8 mouse cellular contexts compared by ENCODE assay signal in genomic region chr7:109985661-109986132, GRCm38 (mm10). TPM values are rescaled to one million over a fixed set of nuclear protein-coding genes. Genes with fewer than 3 reads are reported as not detected.
DNase-seq lines count a peak whose midpoint lies in the region; ATAC-seq and TF ChIP-seq lines count a peak whose summit lies in the region.

No protein-coding gene starts in this region.

- DNase-seq in lung, adult 2 months: peak; percentile 30
- DNase-seq in lung, postnatal 25 days (ENCODE audit: low spot score): no peak
- peak; percentile 35 for DNase-seq in T-cell, adult 2 months (ENCODE audit: low spot score)
- DNase-seq in forebrain, embryonic 11.5 days (ENCODE audit: low spot score): no peak
- DNase-seq in adrenal gland, postnatal 36 days: no peak
- no peak for DNase-seq in urinary bladder, adult 2 months (ENCODE audit: low spot score)

- no peak for TF ChIP-seq CTCF in lung, adult 2 months (IDR thresholded peaks at IDR 0.05; ENCODE audit: insufficient read depth, low read length)

- ATAC-seq in forebrain, embryonic 11.5 days (replicated peaks; ENCODE audit: low FRiP score): no peak; the same call in 1 of the 2 replicates
- ATAC-seq in liver, embryonic 12.5 days: peak; percentile 33
- ATAC-seq in neural tube, embryonic 15.5 days (ENCODE audit: low FRiP score): peak; percentile 56

- no peak for TF ChIP-seq POLR2A in lung, adult 2 months (IDR thresholded peaks at IDR 0.05; ENCODE audit: borderline replicate concordance, extremely low read depth, low read depth, low read length)

- WGBS in lung, adult 2 months: under 1% methylated on average over 27 of the region's 27 CpGs
- under 1% methylated on average over 27 of the region's 27 CpGs for WGBS in forebrain, embryonic 11.5 days
- WGBS in liver, embryonic 12.5 days (ENCODE audit: insufficient replicate concordance): under 1% methylated on average over 27 of the region's 27 CpGs
- WGBS in neural tube, embryonic 15.5 days: under 1% methylated on average over 27 of the region's 27 CpGs

- peak overlapping the region; percentile 90 for H3K4me3 ChIP-seq in lung, adult 2 months (replicated peaks; ENCODE audit: extremely low read depth, low read depth, low read length)
- peak overlapping the region; percentile 60 for H3K4me3 ChIP-seq in forebrain, embryonic 11.5 days (ENCODE audit: low read depth, low read length)
- peak overlapping the region; percentile 71 for H3K4me3 ChIP-seq in liver, embryonic 12.5 days
- H3K4me3 ChIP-seq in neural tube, embryonic 15.5 days (replicated peaks): peak overlapping the region; percentile 60

- no peaks in the 10 kb centered on the region for H3K9me3 ChIP-seq in forebrain, embryonic 11.5 days (ENCODE audit: control insufficient read depth, low read length)
- no peaks in the 10 kb centered on the region for H3K9me3 ChIP-seq in liver, embryonic 12.5 days (replicated peaks)
- H3K9me3 ChIP-seq in neural tube, embryonic 15.5 days (replicated peaks): no peaks in the 10 kb centered on the region

- peaks cover 2% of the 10 kb centered on the region for H3K4me1 ChIP-seq in lung, adult 2 months (ENCODE audit: control insufficient read depth, insufficient read depth, low read length)
- no peaks in the 10 kb centered on the region for H3K4me1 ChIP-seq in forebrain, embryonic 11.5 days (replicated peaks; ENCODE audit: control insufficient read depth, insufficient read depth, low read length)
- peaks cover 29% of the 10 kb centered on the region for H3K4me1 ChIP-seq in liver, embryonic 12.5 days
- peaks cover 17% of the 10 kb centered on the region for H3K4me1 ChIP-seq in neural tube, embryonic 15.5 days

- H3K36me3 ChIP-seq in forebrain, embryonic 11.5 days (ENCODE audit: control insufficient read depth, insufficient read depth, low read length): no peaks in the 10 kb centered on the region; the same call in 1 of the 2 replicates
- H3K36me3 ChIP-seq in liver, embryonic 12.5 days: peaks cover 28% of the 10 kb centered on the region
- peaks cover 11% of the 10 kb centered on the region for H3K36me3 ChIP-seq in neural tube, embryonic 15.5 days

- peak overlapping the region; percentile 74 for H3K4me2 ChIP-seq in forebrain, embryonic 11.5 days (ENCODE audit: low read depth, low read length, severe bottlenecking)
- peak overlapping the region; percentile 82 for H3K4me2 ChIP-seq in liver, embryonic 12.5 days
- H3K4me2 ChIP-seq in neural tube, embryonic 15.5 days: peak overlapping the region; percentile 75

- H3K27ac ChIP-seq in forebrain, embryonic 11.5 days (ENCODE audit: low read depth, low read length): no peak overlapping the region
- H3K27ac ChIP-seq in liver, embryonic 12.5 days: peak overlapping the region; percentile 86
- peak overlapping the region; percentile 74 for H3K27ac ChIP-seq in neural tube, embryonic 15.5 days (replicated peaks)

- no peaks in the 10 kb centered on the region for H3K27me3 ChIP-seq in forebrain, embryonic 11.5 days (ENCODE audit: control insufficient read depth, insufficient read depth, low read length)
- no peaks in the 10 kb centered on the region for H3K27me3 ChIP-seq in liver, embryonic 12.5 days (replicated peaks)
- no peaks in the 10 kb centered on the region for H3K27me3 ChIP-seq in neural tube, embryonic 15.5 days (replicated peaks)

- peak overlapping the region; percentile 70 for H3K9ac ChIP-seq in forebrain, embryonic 11.5 days (ENCODE audit: low read length)
- H3K9ac ChIP-seq in liver, embryonic 12.5 days: peak overlapping the region; percentile 81
- H3K9ac ChIP-seq in neural tube, embryonic 15.5 days (replicated peaks): peak overlapping the region; percentile 69

RNA-seq across cellular contexts. Expression of gene Tmem41b, which starts 1.0 kb away (rescaled TPM):
- 23.8 and 26.8 TPM in 2 replicates for polyA plus RNA-seq in lung, adult 2 months (2012; rRNA removed)
- polyA plus RNA-seq in forebrain, embryonic 11.5 days (2014; fragmentation: Nextera tagmentation; extraction: Ambion mirVana): 66.4 and 67.5 TPM in 2 replicates
- polyA plus RNA-seq in liver, embryonic 12.5 days (2016; fragmentation: Nextera tagmentation; extraction: Ambion mirVana): 47.3 and 47.4 TPM in 2 replicates
- polyA plus RNA-seq in neural tube, embryonic 15.5 days (2015; fragmentation: Nextera tagmentation; extraction: Ambion mirVana): 62.6 and 65.2 TPM in 2 replicates
- 10 to 100 TPM; 48.5 to 51.7 TPM for total RNA-seq in adrenal gland, postnatal 36 days (2021)
- polyA plus RNA-seq in urinary bladder, adult 2 months (2012; rRNA removed): 33.3 and 35.0 TPM in 2 replicates

RNA-seq across cellular contexts. Expression of gene Dennd5a, which starts 25.4 kb away (rescaled TPM):
- 122 and 134 TPM in 2 replicates for polyA plus RNA-seq in lung, adult 2 months (2012; rRNA removed)
- 52.6 and 55.9 TPM in 2 replicates for polyA plus RNA-seq in forebrain, embryonic 11.5 days (2014; fragmentation: Nextera tagmentation; extraction: Ambion mirVana)
- 13.3 and 14.8 TPM in 2 replicates for polyA plus RNA-seq in liver, embryonic 12.5 days (2016; fragmentation: Nextera tagmentation; extraction: Ambion mirVana)
- 34.4 and 39.2 TPM in 2 replicates for polyA plus RNA-seq in neural tube, embryonic 15.5 days (2015; fragmentation: Nextera tagmentation; extraction: Ambion mirVana)
- total RNA-seq in adrenal gland, postnatal 36 days (2021): 100 to 1,000 TPM; 161 to 174 TPM
- 63.8 and 75.8 TPM in 2 replicates for polyA plus RNA-seq in urinary bladder, adult 2 months (2012; rRNA removed)

RNA-seq across cellular contexts. Expression of gene Ipo7, which starts 32.4 kb away (rescaled TPM):
- polyA plus RNA-seq in lung, adult 2 months (2012; rRNA removed): 20.9 and 23.6 TPM in 2 replicates
- 36.2 and 39.9 TPM in 2 replicates for polyA plus RNA-seq in forebrain, embryonic 11.5 days (2014; fragmentation: Nextera tagmentation; extraction: Ambion mirVana)
- polyA plus RNA-seq in liver, embryonic 12.5 days (2016; fragmentation: Nextera tagmentation; extraction: Ambion mirVana): 35.8 and 35.9 TPM in 2 replicates
- 43.6 and 44.8 TPM in 2 replicates for polyA plus RNA-seq in neural tube, embryonic 15.5 days (2015; fragmentation: Nextera tagmentation; extraction: Ambion mirVana)
- total RNA-seq in adrenal gland, postnatal 36 days (2021): 100 to 1,000 TPM in 1 of 2 experiments, 10 to 100 TPM in 1; 86.1 to 103 TPM
- polyA plus RNA-seq in urinary bladder, adult 2 months (2012; rRNA removed): 31.9 and 38.2 TPM in 2 replicates

Comparison
In these comparisons a context has a peak if more than half of its experiments do, and no peak if none do; other contexts are left out.
1. DNase-seq: peak in lung, adult 2 months (single experiment) and T-cell, adult 2 months (single experiment); none in lung, postnatal 25 days (single experiment), forebrain, embryonic 11.5 days (single experiment), adrenal gland, postnatal 36 days (0 of 2) and urinary bladder, adult 2 months (single experiment).
2. Peak in every context shown above with its lines, with median percentiles within 50 percentile points of each other: H3K4me3 ChIP-seq, H3K4me2 ChIP-seq and H3K9ac ChIP-seq.